Mouse (Mus musculus): ENCODE measurements around the gene Prap1.

DNA sequence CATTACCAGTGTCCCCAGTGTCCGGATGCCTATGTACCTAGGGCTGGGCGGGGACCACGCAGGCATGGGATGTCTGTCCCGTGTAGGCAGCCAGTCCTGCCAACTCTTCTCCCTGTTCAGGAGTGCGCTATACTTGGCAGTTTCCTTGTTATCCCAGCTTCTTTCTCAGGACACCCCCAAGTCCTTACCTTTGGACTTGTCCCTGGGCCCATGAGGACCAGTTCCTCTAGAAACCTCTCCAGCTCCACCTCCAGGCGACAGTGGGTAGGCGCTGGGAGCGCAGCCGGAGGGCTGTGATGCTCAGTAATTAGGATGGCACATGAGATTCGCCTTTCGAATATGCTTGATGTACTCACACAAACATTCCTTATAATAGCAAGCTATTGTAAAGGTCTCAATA, 30.9 kb upstream of the Prap1 start:
- TF ChIP-seq POLR2A (IDR thresholded peaks at IDR 0.05; ENCODE audit: insufficient read length, low read depth) (no peak), CEBPB (IDR thresholded peaks at IDR 0.05; ENCODE audit: insufficient read depth, poor library complexity, severe bottlenecking) (no peak), MYOD1 (IDR thresholded peaks at IDR 0.05; ENCODE audit: control insufficient read depth in 1 of 3, insufficient read length in 2 of 3, low read depth in 2 of 3) (no peak), SRF (IDR thresholded peaks at IDR 0.05; ENCODE audit: control insufficient read depth, insufficient read length, low read depth) (no peak), MYOG (IDR thresholded peaks at IDR 0.05; ENCODE audit: control insufficient read depth in 1 of 3, insufficient read depth in 1 of 3, insufficient read length in 2 of 3, low read depth in 2 of 3) (no peak), USF1 (IDR thresholded peaks at IDR 0.05; ENCODE audit: low read depth) (no peak), TCF12 (IDR thresholded peaks at IDR 0.05; ENCODE audit: insufficient read depth, poor library complexity, severe bottlenecking) (no peak), POLR2AphosphoS2 (IDR thresholded peaks at IDR 0.05; ENCODE audit: insufficient read length, low read depth) (no peak), MAX (IDR thresholded peaks at IDR 0.05; ENCODE audit: low read depth) (no peak)

Measured in myocyte (in vitro differentiated cells).